Mouse (Mus musculus): ENCODE data around the gene Traf3. TPM values are rescaled to one million over a fixed set of nuclear protein-coding genes. Genes with fewer than 3 reads are reported as not detected.

The Traf3 gene
- polyA plus RNA-seq, 1 experiment from 2014 or later, result 13.8 TPM

DNA sequence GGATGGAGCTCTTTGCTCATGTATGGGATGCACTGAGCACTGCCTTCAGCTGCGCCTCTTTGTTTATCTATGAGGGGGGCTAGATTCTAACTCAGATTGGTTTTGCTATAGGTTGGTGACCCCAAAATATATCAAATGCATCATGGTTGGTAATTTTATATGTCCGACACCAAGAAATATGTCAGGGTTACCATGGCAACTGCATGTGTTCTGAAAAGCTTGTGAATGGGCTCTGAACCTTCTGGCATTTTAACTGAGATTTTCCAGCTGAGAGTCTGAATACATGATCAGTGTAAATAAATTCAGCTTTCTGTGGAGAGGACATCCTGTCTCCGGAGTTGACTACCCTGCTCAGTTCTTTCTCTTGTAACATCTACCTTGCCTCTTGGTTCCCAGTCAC, 37.8 kb downstream of the Traf3 start:
- Histone ChIP-seq H3K27me3 (no peaks in the 10 kb centered on the region), H3K9me3 (no peaks in the 10 kb centered on the region), H3K4me3 (replicated peaks) (no peak overlapping the region), H3K27ac (no peak overlapping the region), H3K36me3 (no peaks in the 10 kb centered on the region), H3K4me2 (no peak overlapping the region), H3K4me1 (replicated peaks) (0 out of 2 replicates have a peak, but pooled peaks cover 12% of the 10 kb centered on the region), H3K9ac (replicated peaks) (no peak overlapping the region)
- ATAC-seq (ENCODE audit: insufficient number of reproducible peaks, insufficient read depth, low FRiP score, low TSS enrichment, low read depth), result no peak
- 80% methylated on average over 3 of the region's 3 CpGs for WGBS

DNA sequence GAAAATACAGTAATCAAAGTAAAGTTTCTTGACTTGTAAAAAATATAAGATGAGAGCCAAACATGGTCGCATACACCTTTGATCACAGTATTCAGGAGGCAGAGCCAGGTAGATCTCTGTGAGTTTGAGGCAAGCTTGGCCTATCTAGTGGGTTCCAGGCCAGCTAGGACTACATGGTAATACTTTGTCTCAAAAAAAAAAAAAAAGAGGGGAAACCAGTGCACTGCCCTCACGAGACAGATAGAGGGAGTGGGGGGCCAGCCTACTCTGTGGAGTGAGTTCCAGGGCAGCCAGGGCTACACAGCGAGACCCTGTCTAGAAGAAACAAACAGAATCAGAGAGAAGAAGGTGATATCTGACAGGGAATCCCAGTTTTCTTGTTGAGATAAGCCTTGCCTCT, 41.5 kb downstream of the Traf3 start:
- Histone ChIP-seq H3K4me1 (replicated peaks) (0 out of 2 replicates have a peak, but pooled peaks cover 12% of the 10 kb centered on the region), H3K9me3 (no peaks in the 10 kb centered on the region), H3K4me2 (no peak overlapping the region), H3K36me3 (no peaks in the 10 kb centered on the region), H3K4me3 (replicated peaks) (no peak overlapping the region), H3K27ac (no peak overlapping the region), H3K27me3 (no peaks in the 10 kb centered on the region), H3K9ac (replicated peaks) (no peak overlapping the region)
- ATAC-seq (ENCODE audit: insufficient number of reproducible peaks, insufficient read depth, low FRiP score, low TSS enrichment, low read depth), result no peak
- 77% methylated on average over 3 of the region's 3 CpGs for WGBS

DNA sequence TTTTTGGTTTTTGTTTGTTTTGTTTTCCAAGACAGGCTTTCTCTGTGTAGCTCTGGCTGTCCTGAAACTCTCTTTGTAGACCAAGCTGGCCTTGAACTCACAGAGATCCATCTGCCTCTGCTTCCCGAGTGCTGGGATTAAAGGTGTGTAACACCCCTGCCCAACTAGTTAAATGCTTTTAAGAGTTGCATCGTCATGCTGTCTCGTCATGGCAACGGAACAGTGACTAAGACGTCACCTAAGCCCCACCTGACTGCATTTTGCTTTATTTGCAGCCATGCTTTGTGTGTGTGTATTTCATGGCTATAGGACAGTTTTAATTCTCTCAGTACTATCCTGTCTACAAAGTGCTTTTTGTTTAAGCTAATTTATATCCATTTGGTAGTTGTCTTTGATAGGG, 45.6 kb downstream of the Traf3 start:
- 72% methylated on average over 5 of the region's 5 CpGs for WGBS
- H3K4me1 ChIP-seq (replicated peaks), result 0 out of 2 replicates have a peak, but pooled peaks cover under 1% of the 10 kb centered on the region
- no peak overlapping the region for H3K4me3 ChIP-seq (replicated peaks)
- H3K9me3 ChIP-seq, result no peaks in the 10 kb centered on the region
- H3K4me2 ChIP-seq, result no peak overlapping the region
- H3K9ac ChIP-seq (replicated peaks), result no peak overlapping the region
- H3K27ac ChIP-seq, result no peak overlapping the region
- no peaks in the 10 kb centered on the region; the same call in 1 of the 2 replicates for H3K36me3 ChIP-seq
- ATAC-seq (ENCODE audit: insufficient number of reproducible peaks, insufficient read depth, low FRiP score, low TSS enrichment, low read depth), result no peak
- H3K27me3 ChIP-seq, result no peaks in the 10 kb centered on the region

DNA sequence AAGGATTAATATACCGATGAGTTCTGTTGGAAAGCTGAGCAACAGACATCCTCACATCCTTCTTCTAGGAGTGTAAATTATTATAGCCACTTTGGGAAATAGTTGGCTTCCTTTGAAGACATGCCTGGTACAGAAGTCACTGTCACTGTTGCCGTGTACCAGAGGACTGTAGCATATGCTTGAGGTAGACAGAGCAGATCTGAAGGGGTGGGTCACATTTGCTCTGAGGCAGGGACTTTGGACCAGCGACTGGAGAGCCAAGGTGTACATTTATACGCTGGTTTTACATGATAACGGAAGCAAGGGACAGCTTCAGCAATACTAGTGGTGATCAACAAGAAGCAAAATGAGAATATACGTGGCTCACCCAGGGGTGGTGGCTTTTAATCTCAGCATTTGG, 52.7 kb downstream of the Traf3 start:
- no peaks in the 10 kb centered on the region for H3K27me3 ChIP-seq
- H3K9me3 ChIP-seq, result peaks cover 9% of the 10 kb centered on the region; the same call in 1 of the 2 replicates
- H3K36me3 ChIP-seq, result peaks cover 37% of the 10 kb centered on the region
- no peak overlapping the region for H3K27ac ChIP-seq
- H3K4me2 ChIP-seq, result no peak overlapping the region
- 92% methylated on average over 6 of the region's 6 CpGs for WGBS
- H3K9ac ChIP-seq (replicated peaks), result no peak overlapping the region
- no peak overlapping the region for H3K4me3 ChIP-seq (replicated peaks)
- no peaks in the 10 kb centered on the region for H3K4me1 ChIP-seq (replicated peaks)
- no peak for ATAC-seq (ENCODE audit: insufficient number of reproducible peaks, insufficient read depth, low FRiP score, low TSS enrichment, low read depth)

DNA sequence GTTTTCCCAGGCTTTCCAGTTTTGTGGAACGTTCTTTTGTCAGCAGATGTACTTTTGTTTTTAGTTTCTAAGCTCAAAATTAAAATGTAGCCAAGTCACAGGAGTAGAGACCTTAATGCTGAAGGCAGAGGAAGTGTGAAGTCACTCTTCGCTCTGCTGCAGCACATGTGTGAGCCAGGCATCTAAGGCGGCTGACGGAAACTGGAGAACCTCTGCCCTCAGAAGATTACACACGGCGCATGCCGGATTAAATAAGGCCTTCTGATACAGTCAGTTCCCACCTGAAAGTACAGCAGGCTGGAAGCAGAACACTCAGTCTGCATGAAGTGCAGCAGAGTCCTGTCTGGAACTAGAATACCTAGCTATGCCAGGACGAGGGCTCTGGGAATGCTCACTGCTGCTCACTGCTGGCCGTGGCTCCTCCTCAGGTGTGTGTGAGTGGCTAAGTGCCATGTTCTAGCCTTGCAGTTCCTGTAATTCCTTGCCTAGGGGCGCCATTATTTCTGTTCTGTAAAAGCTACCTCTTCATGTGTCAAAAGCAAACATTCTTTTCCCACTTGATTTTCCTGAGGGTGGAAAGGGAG, 59.1 kb downstream of the Traf3 start:
- WGBS, result 62% methylated on average over 10 of the region's 10 CpGs
- H3K4me3 ChIP-seq (replicated peaks), result no peak overlapping the region
- peak overlapping the region; percentile 70 for H3K27ac ChIP-seq
- H3K4me2 ChIP-seq, result no peak overlapping the region
- no peaks in the 10 kb centered on the region for H3K27me3 ChIP-seq
- H3K4me1 ChIP-seq (replicated peaks), result peaks cover 12% of the 10 kb centered on the region
- H3K9ac ChIP-seq (replicated peaks), result no peak overlapping the region
- peaks cover 39% of the 10 kb centered on the region for H3K36me3 ChIP-seq
- ATAC-seq (ENCODE audit: insufficient number of reproducible peaks, insufficient read depth, low FRiP score, low TSS enrichment, low read depth), result no peak; the same call in 1 of the 2 replicates
- peaks cover 3% of the 10 kb centered on the region; the same call in 1 of the 2 replicates for H3K9me3 ChIP-seq

DNA sequence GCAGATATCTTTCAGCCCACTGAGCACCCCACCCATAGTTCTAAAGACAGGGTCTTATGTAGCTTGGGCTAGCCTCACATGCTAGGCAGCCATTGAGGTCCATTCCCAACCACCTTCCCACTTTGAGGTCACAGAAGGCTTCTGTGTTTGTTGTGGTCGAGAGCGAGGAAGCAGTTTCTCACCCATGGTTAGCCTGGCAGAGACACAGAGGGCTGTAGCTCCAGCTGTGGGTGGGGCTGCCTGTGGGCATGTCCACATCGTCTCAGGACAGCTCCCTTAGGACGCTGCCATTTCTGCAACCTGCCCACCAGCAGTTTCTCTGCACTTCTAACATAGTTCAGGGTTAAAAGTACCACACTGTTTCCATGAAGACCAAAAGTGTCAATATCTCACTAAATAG, 61.2 kb downstream of the Traf3 start:
- no peak for ATAC-seq (ENCODE audit: insufficient number of reproducible peaks, insufficient read depth, low FRiP score, low TSS enrichment, low read depth)
- no peak overlapping the region for H3K4me3 ChIP-seq (replicated peaks)
- 81% methylated on average over 4 of the region's 4 CpGs for WGBS
- H3K9ac ChIP-seq (replicated peaks), result no peak overlapping the region
- no peaks in the 10 kb centered on the region for H3K27me3 ChIP-seq
- no peak overlapping the region for H3K4me2 ChIP-seq
- no peak overlapping the region for H3K27ac ChIP-seq
- H3K36me3 ChIP-seq, result peaks cover 24% of the 10 kb centered on the region
- peaks cover 12% of the 10 kb centered on the region for H3K4me1 ChIP-seq (replicated peaks)
- no peaks in the 10 kb centered on the region for H3K9me3 ChIP-seq

DNA sequence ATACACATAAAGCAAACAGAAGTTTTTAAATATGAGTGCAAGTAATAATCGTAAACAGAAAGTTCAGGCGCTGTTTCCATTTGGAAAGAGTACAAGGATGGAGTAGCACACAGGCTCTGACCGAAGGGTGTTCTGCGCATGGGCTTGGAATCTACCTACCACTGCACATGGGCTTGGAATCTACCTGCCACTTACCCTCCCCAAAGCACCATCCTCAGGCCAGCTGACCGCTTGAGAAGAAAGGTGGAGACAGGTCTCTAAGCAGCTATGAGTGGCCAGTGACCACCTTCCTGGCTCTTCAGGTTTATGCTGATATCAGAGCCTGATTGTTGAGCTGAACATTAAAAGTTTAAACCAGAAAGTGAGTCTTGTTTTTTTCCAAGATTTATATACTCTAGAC, 62.3 kb downstream of the Traf3 start:
- no peak for ATAC-seq (ENCODE audit: insufficient number of reproducible peaks, insufficient read depth, low FRiP score, low TSS enrichment, low read depth)
- H3K4me3 ChIP-seq (replicated peaks), result no peak overlapping the region
- WGBS, result 94% methylated on average over 5 of the region's 5 CpGs

DNA sequence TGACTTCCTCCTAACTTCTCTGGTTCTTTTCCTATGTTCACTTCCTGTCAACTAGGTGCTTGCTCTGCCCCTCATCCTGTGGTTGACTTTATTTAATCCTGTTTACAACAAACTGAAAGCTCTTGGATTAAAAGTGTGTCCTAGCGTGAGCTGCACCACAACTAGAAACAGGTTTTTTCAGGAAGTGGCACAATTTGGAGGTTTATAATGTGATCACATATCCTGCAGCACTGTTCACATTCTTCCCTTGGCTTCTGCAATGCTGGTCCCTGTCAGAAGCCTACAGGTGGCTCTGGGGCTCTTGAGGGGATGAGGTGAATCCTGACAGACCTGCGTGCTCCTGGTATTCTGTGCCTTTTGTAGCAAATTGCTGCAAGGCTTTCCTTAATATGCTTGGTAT, 64.6 kb downstream of the Traf3 start:
- WGBS, result 90% methylated on average over 2 of the region's 2 CpGs
- ATAC-seq (ENCODE audit: insufficient number of reproducible peaks, insufficient read depth, low FRiP score, low TSS enrichment, low read depth), result no peak
- Histone ChIP-seq H3K27ac (no peak overlapping the region), H3K36me3 (peaks cover 16% of the 10 kb centered on the region), H3K9ac (replicated peaks) (no peak overlapping the region), H3K4me2 (no peak overlapping the region), H3K9me3 (no peaks in the 10 kb centered on the region), H3K27me3 (no peaks in the 10 kb centered on the region), H3K4me3 (replicated peaks) (no peak overlapping the region), H3K4me1 (replicated peaks) (no peaks in the 10 kb centered on the region)

More for the DNA sequence above, 62.3 kb downstream of the Traf3 start:
- peaks cover 12% of the 10 kb centered on the region for H3K4me1 ChIP-seq (replicated peaks)
- H3K4me2 ChIP-seq, result no peak overlapping the region
- H3K27me3 ChIP-seq, result no peaks in the 10 kb centered on the region
- no peak overlapping the region for H3K27ac ChIP-seq
- H3K36me3 ChIP-seq, result peaks cover 16% of the 10 kb centered on the region
- no peak overlapping the region for H3K9ac ChIP-seq (replicated peaks)
- no peaks in the 10 kb centered on the region for H3K9me3 ChIP-seq

DNA sequence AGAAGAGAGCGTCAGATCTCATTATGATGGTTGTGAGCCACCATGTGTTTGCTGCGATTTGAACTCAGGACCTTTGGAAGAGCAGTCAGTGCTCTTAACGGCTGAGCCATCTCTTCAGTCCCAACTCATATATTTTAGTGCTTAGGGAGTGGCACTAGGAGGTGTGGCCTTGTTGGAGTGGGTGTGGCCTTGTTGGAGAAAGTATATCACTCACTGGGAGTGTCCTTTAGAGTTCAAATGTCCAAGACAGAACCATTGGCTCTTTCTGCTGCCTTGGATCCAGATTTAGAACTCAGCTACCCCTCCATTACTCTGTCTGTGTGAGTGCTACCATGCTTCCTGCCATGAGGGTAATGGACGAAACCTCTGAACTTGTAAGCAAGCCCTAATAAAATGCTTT, 67.6 kb downstream of the Traf3 start:
- H3K27me3 ChIP-seq, result no peaks in the 10 kb centered on the region
- no peaks in the 10 kb centered on the region; the same call in 1 of the 2 replicates for H3K4me1 ChIP-seq (replicated peaks)
- ATAC-seq (ENCODE audit: insufficient number of reproducible peaks, insufficient read depth, low FRiP score, low TSS enrichment, low read depth), result no peak
- 84% methylated on average over 4 of the region's 4 CpGs for WGBS
- no peak overlapping the region for H3K4me3 ChIP-seq (replicated peaks)
- H3K9me3 ChIP-seq, result no peaks in the 10 kb centered on the region
- no peak overlapping the region for H3K4me2 ChIP-seq
- H3K27ac ChIP-seq, result no peak overlapping the region
- no peak overlapping the region for H3K9ac ChIP-seq (replicated peaks)
- peaks cover 19% of the 10 kb centered on the region for H3K36me3 ChIP-seq

DNA sequence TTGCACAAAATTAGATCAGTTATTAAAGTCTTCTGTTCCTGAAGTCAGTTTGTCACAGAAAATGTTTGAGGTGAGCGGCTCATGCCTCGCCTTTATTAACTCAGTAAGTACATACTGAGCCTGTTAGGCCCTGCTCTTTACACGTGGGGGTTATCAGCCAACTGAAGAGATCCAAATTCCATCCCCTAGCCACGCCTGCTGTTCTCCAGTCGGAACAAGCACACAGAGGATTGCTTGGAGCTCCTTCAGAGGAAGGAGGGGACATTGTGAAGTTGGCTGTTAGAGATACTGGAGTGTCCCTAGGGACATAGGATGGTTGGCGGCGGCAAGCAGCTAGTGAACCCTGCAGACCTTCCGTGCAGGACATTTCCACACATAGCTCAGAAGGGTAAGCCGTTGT, 68.2 kb downstream of the Traf3 start:
- Histone ChIP-seq H3K4me2 (no peak overlapping the region), H3K4me3 (replicated peaks) (no peak overlapping the region), H3K36me3 (peaks cover 22% of the 10 kb centered on the region), H3K27me3 (no peaks in the 10 kb centered on the region), H3K27ac (no peak overlapping the region), H3K9ac (replicated peaks) (no peak overlapping the region), H3K9me3 (no peaks in the 10 kb centered on the region), H3K4me1 (replicated peaks) (no peaks in the 10 kb centered on the region; the same call in 1 of the 2 replicates)
- no peak for ATAC-seq (ENCODE audit: insufficient number of reproducible peaks, insufficient read depth, low FRiP score, low TSS enrichment, low read depth)
- 87% methylated on average over 9 of the region's 9 CpGs for WGBS

DNA sequence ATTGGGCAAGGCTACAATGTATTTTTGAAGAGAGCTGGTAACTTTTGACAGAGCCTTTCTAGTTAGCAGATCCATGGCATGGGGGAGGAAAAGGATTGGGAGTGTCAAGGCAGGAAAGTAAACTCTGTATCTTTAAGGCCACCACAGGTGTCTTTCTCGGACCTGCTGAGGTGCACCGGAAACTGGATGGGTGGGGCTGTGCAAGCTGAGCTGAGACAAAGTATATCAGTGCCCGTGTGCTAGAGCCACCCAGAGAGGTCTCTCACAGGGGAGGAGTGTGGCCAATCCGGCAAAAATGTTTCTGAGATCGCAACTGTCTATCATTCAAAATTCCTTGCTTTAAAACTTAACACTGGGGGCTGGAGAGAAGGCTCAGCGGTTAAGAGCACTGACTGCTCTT, 69.5 kb downstream of the Traf3 start:
- Histone ChIP-seq H3K4me1 (replicated peaks) (no peaks in the 10 kb centered on the region; the same call in 1 of the 2 replicates), H3K36me3 (peaks cover 34% of the 10 kb centered on the region), H3K4me2 (no peak overlapping the region), H3K9ac (replicated peaks) (no peak overlapping the region), H3K9me3 (no peaks in the 10 kb centered on the region), H3K4me3 (replicated peaks) (no peak overlapping the region), H3K27me3 (no peaks in the 10 kb centered on the region), H3K27ac (no peak overlapping the region)
- 88% methylated on average over 6 of the region's 6 CpGs for WGBS
- no peak for ATAC-seq (ENCODE audit: insufficient number of reproducible peaks, insufficient read depth, low FRiP score, low TSS enrichment, low read depth)

DNA sequence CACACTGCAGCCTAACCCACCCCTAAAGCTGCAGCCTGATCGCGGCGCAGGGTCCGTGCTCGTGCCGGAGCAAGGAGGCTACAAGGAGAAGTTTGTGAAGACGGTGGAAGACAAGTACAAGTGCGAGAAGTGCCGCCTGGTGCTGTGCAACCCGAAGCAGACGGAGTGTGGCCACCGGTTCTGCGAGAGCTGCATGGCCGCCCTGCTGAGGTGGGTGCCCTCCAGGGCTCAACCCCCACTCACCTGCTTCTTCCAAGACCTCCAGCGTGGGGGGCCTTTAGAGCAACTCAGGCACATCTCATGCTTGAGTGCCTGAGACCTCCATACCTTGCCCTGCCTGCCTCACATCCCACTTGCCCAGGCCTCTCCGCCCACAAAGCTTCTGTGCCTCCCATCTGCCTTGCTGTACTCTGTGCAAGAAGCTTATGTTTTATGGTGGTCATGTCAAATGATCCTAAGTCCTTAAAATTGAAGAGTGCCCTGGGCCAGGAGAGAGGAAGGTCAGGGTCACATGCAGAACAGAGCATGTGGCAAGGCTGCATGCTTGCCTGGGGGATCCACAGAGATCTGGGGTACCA, 71.5 kb downstream of the Traf3 start:
- Histone ChIP-seq H3K9ac (replicated peaks) (no peak overlapping the region), H3K27ac (no peak overlapping the region), H3K4me2 (no peak overlapping the region), H3K4me1 (replicated peaks) (no peaks in the 10 kb centered on the region; the same call in 1 of the 2 replicates), H3K9me3 (no peaks in the 10 kb centered on the region), H3K4me3 (replicated peaks) (no peak overlapping the region), H3K36me3 (peaks cover 45% of the 10 kb centered on the region), H3K27me3 (no peaks in the 10 kb centered on the region)
- 93% methylated on average over 16 of the region's 16 CpGs for WGBS
- ATAC-seq (ENCODE audit: insufficient number of reproducible peaks, insufficient read depth, low FRiP score, low TSS enrichment, low read depth), result no peak

Data from limb, embryonic 12.5 days (tissue).